Mouse (Mus musculus): Measurements from ENCODE around the gene Eid1.

The Eid1 gene

DNA sequence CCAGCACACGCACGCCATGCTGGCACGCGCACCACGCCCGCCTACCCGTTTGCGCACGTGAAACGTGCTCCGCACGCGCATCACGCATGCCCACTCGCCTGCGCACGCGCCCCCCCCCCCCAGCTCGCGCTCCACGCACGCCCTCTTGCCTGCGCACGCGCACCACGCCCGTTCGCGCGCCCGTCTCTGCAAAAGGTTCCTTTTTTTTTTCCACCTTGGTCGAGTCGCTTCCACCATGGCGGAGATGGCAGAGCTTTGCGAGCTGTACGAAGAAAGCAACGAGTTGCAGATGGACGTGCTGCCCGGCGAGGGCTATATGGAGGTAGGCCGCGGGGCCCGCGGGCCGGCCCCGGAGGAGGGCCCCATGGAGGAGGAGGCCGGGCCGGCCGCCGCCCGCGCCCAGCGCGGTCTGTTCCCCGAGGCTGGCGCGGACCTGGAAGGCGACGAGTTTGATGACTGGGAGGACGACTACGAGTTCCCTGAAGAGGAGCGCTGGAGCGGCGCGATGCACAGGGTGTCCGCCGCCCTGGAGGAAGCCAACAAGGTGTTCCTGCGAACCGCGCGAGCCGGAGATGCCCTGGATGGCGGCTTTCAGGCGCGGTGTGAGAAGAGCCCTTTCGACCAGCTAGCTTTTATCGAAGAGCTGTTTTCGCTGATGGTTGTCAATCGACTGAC lies at the start of gene Eid1:
Gene Eid1, plus strand, starts transcription at position 139 of the 675 bp plus-strand sequence.
- peak; percentile 92 for DNase-seq

DNA sequence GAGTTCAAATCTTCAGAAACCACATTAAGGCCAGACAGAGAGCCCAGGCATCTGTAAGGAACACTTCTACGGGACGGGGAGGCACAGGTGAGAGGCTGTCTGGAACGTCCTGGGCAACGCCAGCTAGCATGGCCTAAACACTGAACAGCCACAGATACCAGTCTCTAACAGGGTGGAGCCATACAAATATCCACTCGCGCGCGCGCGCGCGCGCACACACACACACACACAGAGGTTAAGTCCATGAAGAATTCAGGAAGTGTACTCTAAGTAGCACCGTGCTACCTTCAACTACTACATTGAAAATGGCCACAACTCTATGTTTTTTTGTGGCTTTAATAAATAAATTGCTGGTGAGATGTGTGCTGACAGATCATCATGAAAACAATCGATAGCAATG lies 49.7 kb upstream of the Eid1 start:
- DNase-seq: no peak

DNA sequence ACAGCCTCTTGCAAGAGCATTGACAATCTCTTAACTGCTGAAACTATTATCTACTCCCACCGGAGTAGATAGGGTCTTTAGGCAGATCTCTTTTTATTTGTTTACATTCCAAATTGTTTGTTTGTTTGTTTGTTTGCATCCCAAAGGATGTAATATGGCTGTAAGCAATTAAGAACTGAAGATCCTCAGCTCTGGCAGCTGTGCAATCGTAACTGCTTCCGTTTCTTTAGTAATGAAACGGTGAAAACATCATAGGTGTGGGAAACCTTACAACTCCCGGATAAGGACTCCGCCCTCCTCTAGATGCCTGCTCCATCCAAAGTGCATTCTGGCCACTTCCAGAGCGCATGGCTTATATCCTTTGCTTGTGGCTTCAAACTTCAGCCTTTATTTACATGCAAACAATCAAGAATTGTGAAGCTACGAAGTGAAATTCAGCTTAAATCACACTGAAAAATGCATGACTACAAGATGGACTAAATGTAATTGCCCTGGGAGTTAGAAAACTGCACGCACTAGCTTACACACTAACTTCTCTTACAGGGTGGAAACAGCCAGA lies 48.7 kb upstream of the Eid1 start:
- no peak for DNase-seq

DNA sequence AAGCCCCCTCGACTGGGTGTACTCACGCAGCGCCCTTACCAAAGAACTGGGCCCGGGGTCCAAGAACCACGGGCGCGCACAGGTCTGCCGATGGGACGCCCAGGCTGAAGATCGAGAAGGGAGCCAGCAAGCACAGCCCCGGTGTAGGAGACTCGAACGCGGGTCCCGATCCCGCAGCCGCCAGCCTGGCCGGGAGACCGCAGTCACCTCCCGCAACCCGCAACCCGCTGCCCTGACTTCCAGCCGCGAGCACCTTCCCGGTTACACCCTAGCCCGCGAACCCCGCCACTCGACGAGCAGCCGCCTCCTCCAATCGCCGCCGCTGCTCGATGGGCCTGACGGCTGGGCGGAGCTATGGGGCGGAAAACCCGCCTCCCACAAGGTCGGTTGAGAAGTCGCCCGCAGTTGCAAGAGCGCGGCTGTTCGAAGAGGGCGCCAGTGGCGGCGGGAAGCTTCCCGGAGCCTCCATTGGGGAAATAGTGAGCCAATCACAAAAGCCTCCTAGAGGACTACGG lies 48.0 kb upstream of the Eid1 start, which contains the start of gene Cep152:
Gene Cep152, minus strand, starts transcription at position 277 of the 515 bp plus-strand sequence.
- DNase-seq: peak; percentile 92

- no peak for DNase-seq
These were observed 46.4 kb upstream of the Eid1 start for GRCm38 (mm10) chr2:125626536-125626935.

DNA sequence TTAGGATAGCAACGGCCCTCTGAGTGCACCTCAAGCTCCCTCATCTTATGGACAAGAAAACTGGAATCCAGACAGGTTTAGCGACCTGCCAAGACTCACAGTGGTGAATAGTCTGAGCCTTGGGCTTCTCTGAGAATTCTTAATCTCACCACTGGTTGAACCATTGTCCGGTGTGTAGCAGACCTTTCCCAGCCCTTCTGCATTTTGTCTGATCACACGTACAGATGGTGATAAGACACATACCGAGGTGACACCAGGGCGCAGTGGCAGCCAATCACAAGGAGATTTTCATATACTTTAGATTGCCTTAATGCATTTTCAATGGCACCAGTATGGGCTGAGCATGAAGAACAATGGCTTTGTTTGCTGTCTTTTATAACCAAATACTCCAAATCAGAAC lies 44.4 kb upstream of the Eid1 start:
- no peak for DNase-seq

- DNase-seq: no peak
These were observed 42.9 kb upstream of the Eid1 start for GRCm38 (mm10) chr2:125630010-125630409.

GRCm38 (mm10) chr2:125637331-125637730 lies 35.6 kb upstream of the Eid1 start:
- no peak for DNase-seq

- no peak for DNase-seq
These were observed 28.0 kb upstream of the Eid1 start for GRCm38 (mm10) chr2:125644912-125645311.

- DNase-seq: no peak
These were observed 22.9 kb upstream of the Eid1 start for GRCm38 (mm10) chr2:125650038-125650437.

DNA sequence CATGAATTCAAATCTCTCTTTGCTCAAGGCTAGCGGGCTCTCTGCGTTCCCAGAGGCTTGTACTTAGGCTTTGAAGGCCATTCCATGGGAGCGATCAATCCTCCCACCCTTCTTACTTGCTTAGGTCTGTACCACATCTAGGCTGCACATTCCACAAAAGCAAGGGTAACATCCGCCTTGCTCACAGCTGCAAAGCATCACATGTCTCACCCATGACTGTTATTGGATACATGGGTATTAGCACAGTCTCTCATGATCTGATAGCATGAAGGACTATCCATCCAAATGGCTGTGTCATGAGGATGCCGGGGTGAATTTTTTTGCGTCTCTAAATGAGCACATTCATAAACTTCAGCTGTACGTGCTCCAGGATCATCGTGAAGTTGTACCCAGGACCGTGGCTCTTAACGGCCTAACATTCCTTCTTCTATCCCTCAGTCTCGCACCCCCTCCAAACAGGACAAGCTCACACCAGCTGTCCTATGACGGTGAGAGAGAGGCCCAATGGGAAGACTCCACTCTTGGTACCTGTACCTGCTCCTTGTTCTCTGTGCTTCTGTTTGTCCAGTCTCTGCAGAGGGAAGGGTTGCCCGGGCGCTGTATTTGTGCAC lies 22.0 kb upstream of the Eid1 start:
- no peak for DNase-seq

GRCm38 (mm10) chr2:125651563-125651962 lies 21.3 kb upstream of the Eid1 start:
- DNase-seq: no peak

DNA sequence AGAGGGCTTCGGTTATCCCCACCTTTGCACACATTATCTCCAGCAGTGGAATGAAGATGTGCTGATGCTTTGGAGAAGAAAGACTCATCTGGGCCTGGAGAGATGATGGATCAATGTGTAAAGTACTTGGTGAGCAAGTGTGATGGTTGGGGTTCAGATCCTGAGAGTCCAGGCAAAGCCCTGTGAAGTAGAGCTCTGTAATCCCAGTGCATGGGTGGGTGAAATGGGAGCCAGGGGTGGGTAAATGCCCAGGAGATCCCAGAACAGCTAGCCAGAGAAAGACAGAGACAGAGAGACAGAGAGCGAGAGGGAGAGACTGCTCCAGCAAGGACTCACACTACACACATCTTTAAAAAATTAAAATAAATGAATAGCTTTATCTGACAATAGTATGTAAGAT lies 19.6 kb upstream of the Eid1 start:
- DNase-seq: no peak

- no peak for DNase-seq
These were observed 17.5 kb upstream of the Eid1 start for GRCm38 (mm10) chr2:125655391-125655790.

DNA sequence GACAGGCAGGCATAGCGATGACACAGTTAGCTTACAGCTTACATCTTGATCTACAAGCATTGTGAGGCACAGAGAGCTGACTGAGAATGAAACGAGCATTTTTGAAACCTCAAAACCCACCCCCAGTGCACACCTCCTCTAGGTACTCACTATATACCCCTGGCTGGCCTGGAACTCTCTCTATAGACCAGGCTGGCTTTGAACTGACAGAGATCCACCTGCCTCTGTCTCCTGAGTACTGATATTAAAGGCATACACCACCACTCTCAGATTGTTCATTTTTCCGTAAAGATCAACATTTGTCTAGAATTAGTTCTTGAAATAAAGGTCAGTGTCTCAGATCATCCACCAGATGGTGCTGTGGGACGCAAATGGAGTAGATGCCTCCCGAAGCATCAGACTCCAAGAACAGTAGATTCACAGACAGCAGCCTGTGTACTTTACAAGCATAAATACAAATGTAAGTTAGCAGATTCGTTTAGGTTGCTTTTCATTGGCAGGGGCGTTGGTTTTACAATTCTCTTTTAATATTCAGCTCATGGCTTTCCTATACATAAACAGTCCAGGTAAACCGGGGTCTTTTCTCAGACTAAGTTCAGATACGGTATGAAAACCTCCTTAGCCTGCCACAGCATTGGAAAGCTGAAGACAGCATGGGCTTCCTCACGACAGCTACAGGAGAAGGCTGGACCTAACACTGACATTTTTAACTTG lies 12.9 kb upstream of the Eid1 start:
- peak; percentile 66 for DNase-seq

DNA sequence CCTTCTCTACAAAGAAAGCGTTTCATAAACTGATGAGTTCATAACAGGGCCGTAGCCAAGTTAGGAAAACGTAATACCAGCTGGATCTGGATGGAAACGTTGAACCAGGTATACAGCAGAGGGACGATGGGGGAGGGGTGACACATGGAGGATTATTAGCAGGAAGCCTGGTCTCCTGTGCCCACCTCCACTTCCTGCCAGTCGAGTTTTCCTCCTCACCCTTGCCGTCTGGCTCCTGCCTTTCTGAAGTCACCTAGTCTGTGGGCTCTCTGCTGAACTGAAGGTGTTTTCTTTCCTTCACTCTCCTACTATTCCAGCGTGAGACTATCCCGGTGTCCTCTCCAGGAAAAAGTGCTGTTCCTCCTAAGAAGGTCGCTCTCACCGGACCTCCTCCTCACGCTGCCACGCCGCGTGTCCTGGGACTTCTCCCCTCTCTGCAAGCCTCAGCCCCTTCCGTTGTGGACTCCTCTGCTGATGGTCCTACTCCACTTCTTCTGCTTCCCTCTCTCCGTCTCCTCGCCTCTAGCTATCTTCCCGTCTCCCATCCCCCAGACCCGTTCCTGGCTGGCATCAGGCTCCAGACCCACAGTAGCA lies 12.3 kb upstream of the Eid1 start:
- DNase-seq: peak; percentile 18

DNA sequence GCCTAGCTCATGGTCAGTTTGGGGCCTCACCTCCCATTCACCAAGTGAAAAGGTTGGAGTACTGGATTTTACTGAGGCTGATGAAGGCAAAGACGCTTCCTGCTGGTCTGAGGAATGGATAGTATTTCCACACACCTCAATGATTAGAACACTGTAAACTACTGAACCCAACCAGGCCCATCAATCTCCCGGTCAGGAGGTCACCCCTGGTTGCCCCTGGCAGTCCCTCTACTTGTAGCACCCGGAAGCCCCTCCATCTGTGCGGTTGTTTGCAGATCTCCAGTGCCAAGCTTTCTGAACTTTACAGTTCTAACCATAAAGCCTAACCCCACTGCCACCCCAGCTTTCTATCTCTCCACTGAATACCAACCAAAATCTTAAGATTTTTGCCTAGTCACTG lies 11.7 kb upstream of the Eid1 start:
- no peak for DNase-seq

- DNase-seq: no peak
These were observed 10.4 kb upstream of the Eid1 start for GRCm38 (mm10) chr2:125662517-125662916.

DNA sequence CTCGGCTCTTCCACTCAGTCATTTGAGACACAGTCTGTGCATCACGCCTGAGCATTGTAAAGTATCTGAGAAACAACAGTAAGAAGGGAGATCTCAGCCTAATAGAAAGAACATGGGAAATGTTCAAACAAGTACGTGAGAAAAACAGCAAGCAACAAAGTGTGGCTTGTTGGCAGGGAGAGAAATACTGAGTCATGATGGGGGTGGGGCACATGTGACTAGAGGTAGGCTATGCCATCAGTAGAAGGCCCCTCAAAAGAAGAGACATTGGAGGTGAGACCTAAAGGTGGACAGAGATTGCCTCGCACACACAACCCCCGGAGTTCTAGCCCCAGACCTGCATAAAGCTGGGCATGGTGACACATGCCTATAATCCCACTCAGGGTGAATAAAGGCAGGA lies 7.7 kb upstream of the Eid1 start:
- no peak for DNase-seq

- no peak for DNase-seq
These were observed 7.0 kb upstream of the Eid1 start for GRCm38 (mm10) chr2:125665909-125666308.

DNA sequence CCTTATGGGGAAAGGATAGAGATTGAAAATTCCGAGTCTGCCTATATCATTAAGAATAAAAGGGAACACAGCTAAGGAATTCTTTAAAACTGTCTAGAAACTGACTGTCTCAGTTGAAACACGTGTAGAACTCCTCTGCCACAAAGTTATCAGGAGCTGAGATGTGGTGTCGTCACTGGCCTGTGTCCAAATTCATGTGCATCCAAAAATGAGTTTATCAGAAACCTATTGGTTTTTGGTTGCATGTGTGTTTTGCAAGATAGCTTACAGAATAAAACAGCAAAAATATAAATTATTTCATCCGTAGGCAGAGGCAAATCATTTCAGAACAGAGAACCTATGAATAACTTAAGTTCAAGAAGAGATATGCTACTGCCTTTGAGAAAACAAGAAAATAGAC lies 6.2 kb upstream of the Eid1 start:
- DNase-seq: no peak

- no peak for DNase-seq
These were observed 5.7 kb upstream of the Eid1 start for GRCm38 (mm10) chr2:125667184-125667583.

DNA sequence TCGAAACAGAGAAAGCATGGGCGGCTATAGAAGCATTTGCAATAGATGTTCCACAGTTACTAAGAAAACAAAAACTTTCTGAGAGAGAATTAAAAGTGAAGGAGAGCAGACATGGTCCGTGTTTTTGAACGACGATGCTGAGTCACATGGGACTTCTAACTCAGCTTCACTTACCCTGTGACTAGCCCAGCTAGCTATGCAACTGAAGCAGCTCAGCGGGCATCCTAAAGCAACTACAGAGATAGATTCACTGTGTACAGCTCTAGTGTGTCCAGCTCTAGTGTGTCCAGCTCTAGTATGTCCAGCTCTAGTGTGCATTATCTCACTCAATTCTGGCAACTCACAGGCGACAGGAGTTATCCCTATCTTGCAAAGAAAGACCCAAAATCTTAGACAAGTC lies 5.2 kb upstream of the Eid1 start:
- no peak for DNase-seq

Data from right cerebral cortex, postnatal 4 days (tissue).